Mouse (Mus musculus) intestine, embryonic 14.5 days (tissue): ENCODE results near the gene Arid1b. TPM values are rescaled to one million over a fixed set of nuclear protein-coding genes. Genes with fewer than 3 reads are reported as not detected.

Source experiments
- ATAC-seq: fragments of 200-750 bp; cut with Nextera tagmentation; replicated peaks from 2 replicates; pipeline ENCODE4 v1.8.0; 2017; ENCODE audit warnings: low read depth, moderate number of reproducible peaks, moderate TSS enrichment, moderate library complexity; ENCODE audit not compliant: low FRiP score, low TSS enrichment
- DNase-seq: peaks from one replicate; pipeline ENCODE4 v3.0.0-alpha.2; 2018; ENCODE audit warnings: low spot score
- H3K27ac ChIP-seq: fragments of 300-500 bp; sonication (generic); 2 replicates; pipeline ENCODE4 v1.5.1; 2014; ENCODE audit warnings: low read depth, mild to moderate bottlenecking, control low read depth
- H3K27me3 ChIP-seq: fragments of 300-500 bp; sonication (generic); replicated peaks from 2 replicates; pipeline ENCODE4 v1.6.1; 2014; ENCODE audit warnings: low read length, control low read depth; ENCODE audit not compliant: control insufficient read depth, insufficient read depth
- H3K36me3 ChIP-seq: fragments of 300-500 bp; sonication (generic); 2 replicates; pipeline ENCODE4 v1.6.1; 2014; ENCODE audit warnings: low read length, control low read depth; ENCODE audit not compliant: control insufficient read depth, insufficient read depth
- H3K4me1 ChIP-seq: fragments of 300-500 bp; sonication (generic); replicated peaks from 2 replicates; pipeline ENCODE4 v1.6.1; 2014; ENCODE audit warnings: low read length, control low read depth, mixed read lengths; ENCODE audit not compliant: control insufficient read depth, insufficient read depth
- H3K4me2 ChIP-seq: fragments of 300-500 bp; sonication (generic); 2 replicates; pipeline ENCODE4 v1.6.1; 2014; ENCODE audit warnings: low read length
- H3K4me3 ChIP-seq: fragments of 300-500 bp; sonication (generic); 2 replicates; pipeline ENCODE4 v1.5.1; 2014; ENCODE audit warnings: low read depth, low read length, control low read depth, mixed read lengths
- H3K9ac ChIP-seq: fragments of 300-500 bp; sonication (generic); 2 replicates; pipeline ENCODE4 v1.6.1; 2014; ENCODE audit warnings: mild to moderate bottlenecking, low read length
- H3K9me3 ChIP-seq: fragments of 300-500 bp; sonication (generic); 2 replicates; pipeline ENCODE4 v1.6.1; 2016; ENCODE audit warnings: low read length, control low read depth; ENCODE audit not compliant: control insufficient read depth
- WGBS: fragments of 180-500 bp; shearing (Covaris S2); extraction: QIAGEN DNeasy Blood & Tissue Kit; methylation state at CpG from one replicate; pipeline ENCODE4 v1.1.7; 2014; 5-methylcytosine and 5-hydroxymethylcytosine counted together
- polyA plus RNA-seq: library from polyadenylated mRNA; unstranded; fragments of >200 nt; fragmentation: Nextera tagmentation; extraction: Ambion mirVana; gene quantifications from 2 replicates; pipeline ENCODE4 v1.2.1, GENCODE M21; 2014

The Arid1b gene
- polyA plus RNA-seq, 1 experiment from 2014 or later = 16.4 TPM

GRCm38 (mm10) chr17:5215352-5215751 lies 221.2 kb downstream of the Arid1b start:
- no peak for DNase-seq
- WGBS = 85% methylated on average over 4 of the region's 4 CpGs
- Histone ChIP-seq H3K4me2 (no peak overlapping the region), H3K4me1 (peaks cover 35% of the 10 kb centered on the region), H3K36me3 (no peaks in the 10 kb centered on the region), H3K9me3 (no peaks in the 10 kb centered on the region), H3K9ac (no peak overlapping the region), H3K27ac (no peak overlapping the region), H3K27me3 (no peaks in the 10 kb centered on the region), H3K4me3 (no peak overlapping the region)
- no peak for ATAC-seq

- H3K4me2 ChIP-seq = no peak overlapping the region
- H3K36me3 ChIP-seq = no peaks in the 10 kb centered on the region
- H3K9ac ChIP-seq = no peak overlapping the region
- 65% methylated on average over 10 of the region's 10 CpGs for WGBS
- no peaks in the 10 kb centered on the region for H3K9me3 ChIP-seq
- DNase-seq (no peak), ATAC-seq (no peak)
- no peak overlapping the region for H3K4me3 ChIP-seq
- H3K27ac ChIP-seq = no peak overlapping the region
- H3K27me3 ChIP-seq = no peaks in the 10 kb centered on the region
- H3K4me1 ChIP-seq = peaks cover 30% of the 10 kb centered on the region
Observed at GRCm38 (mm10) chr17:5216965-5217546, 222.9 kb downstream of the Arid1b start.

DNA sequence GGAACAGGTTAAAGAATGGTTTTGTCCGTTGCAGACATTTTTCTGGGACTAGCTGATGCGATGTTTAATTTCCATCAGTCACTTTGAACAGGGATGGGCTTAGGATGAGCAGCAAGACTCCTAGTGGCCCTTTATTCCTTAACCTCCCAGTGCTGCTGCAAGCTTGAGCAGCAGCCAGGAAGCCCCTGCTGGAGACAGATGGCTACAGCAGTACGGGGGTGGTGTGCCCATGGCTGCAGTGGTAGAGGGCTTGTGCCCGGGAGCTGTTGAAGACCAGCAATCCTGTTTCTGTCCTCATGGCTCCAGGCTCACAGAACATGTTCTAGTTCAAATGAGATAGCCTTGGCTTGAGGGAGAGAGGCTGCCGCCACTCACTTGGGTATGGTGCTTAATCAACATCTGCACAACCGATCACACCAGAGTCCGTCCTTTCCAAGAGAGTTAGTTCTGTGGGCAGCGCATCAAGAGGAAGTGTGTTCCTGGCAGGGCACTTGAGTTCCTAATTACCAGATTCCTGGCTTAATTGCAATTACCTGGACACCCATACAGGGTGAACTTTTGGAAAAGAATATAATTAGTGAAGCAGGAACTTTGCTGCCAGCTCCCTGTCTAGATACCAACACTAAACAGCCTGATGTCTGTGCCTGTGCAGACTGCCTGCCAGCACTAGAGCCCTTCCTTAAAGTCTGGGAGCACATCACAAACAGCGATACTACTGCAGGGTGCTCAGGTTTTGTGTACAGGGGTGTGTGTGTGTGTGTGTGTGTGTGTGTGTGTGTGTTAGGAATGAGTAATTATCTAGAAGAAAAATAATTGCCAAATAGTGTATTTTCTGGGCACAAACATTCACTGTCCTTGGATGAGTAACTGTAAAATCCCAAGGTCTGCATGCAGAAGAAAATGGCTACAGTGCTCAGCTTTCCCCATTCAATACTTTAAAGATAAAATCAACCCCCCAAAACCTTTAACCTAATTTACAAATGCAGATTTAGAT lies 224.0 kb downstream of the Arid1b start:
- DNase-seq = no peak
- Histone ChIP-seq H3K4me1 (peaks cover 32% of the 10 kb centered on the region), H3K9ac (no peak overlapping the region), H3K9me3 (no peaks in the 10 kb centered on the region), H3K4me2 (no peak overlapping the region), H3K27ac (no peak overlapping the region), H3K27me3 (no peaks in the 10 kb centered on the region), H3K36me3 (no peaks in the 10 kb centered on the region), H3K4me3 (no peak overlapping the region)
- 76% methylated on average over 9 of the region's 9 CpGs for WGBS
- ATAC-seq = no peak

- no peak overlapping the region for H3K4me2 ChIP-seq
- no peaks in the 10 kb centered on the region for H3K27me3 ChIP-seq
- no peaks in the 10 kb centered on the region for H3K36me3 ChIP-seq
- DNase-seq (no peak), ATAC-seq (no peak)
- no peaks in the 10 kb centered on the region for H3K9me3 ChIP-seq
- H3K4me3 ChIP-seq = no peak overlapping the region
- WGBS = 58% methylated on average over 6 of the region's 6 CpGs
- no peak overlapping the region for H3K27ac ChIP-seq
- no peak overlapping the region for H3K9ac ChIP-seq
- peaks cover 32% of the 10 kb centered on the region for H3K4me1 ChIP-seq
Observed at GRCm38 (mm10) chr17:5218955-5219557, 224.9 kb downstream of the Arid1b start.

DNA sequence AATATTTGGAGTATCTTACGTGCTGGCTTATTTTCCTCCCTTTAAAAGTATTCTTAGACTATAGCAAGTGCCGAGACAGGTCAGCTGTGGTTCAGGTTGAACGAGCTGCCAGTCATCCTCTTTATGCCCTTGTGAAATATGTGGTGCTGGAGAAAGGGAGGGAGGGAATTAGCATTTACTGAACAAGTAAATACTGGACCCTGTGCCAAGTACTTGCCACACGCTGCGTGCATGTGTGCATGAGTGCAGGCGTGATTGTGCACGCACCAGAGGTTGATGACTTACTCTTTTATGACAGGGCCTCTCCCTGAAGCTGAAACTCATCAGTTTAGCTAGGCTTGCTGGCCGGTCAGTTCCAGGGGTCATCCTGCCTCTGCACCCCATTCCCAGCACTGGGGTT lies 226.9 kb downstream of the Arid1b start:
- Histone ChIP-seq H3K4me2 (no peak overlapping the region), H3K27me3 (no peaks in the 10 kb centered on the region), H3K4me1 (peaks cover 35% of the 10 kb centered on the region), H3K4me3 (no peak overlapping the region), H3K9me3 (no peaks in the 10 kb centered on the region), H3K27ac (no peak overlapping the region), H3K36me3 (no peaks in the 10 kb centered on the region), H3K9ac (no peak overlapping the region)
- 38% methylated on average over 8 of the region's 8 CpGs for WGBS
- no peak for DNase-seq
- ATAC-seq = no peak

GRCm38 (mm10) chr17:5221558-5221957 lies 227.4 kb downstream of the Arid1b start:
- DNase-seq (no peak), ATAC-seq (no peak)
- Histone ChIP-seq H3K27me3 (no peaks in the 10 kb centered on the region), H3K4me2 (no peak overlapping the region), H3K4me1 (peaks cover 40% of the 10 kb centered on the region), H3K36me3 (no peaks in the 10 kb centered on the region), H3K9me3 (no peaks in the 10 kb centered on the region), H3K4me3 (no peak overlapping the region), H3K27ac (no peak overlapping the region), H3K9ac (no peak overlapping the region)
- 48% methylated on average over 4 of the region's 4 CpGs for WGBS

DNA sequence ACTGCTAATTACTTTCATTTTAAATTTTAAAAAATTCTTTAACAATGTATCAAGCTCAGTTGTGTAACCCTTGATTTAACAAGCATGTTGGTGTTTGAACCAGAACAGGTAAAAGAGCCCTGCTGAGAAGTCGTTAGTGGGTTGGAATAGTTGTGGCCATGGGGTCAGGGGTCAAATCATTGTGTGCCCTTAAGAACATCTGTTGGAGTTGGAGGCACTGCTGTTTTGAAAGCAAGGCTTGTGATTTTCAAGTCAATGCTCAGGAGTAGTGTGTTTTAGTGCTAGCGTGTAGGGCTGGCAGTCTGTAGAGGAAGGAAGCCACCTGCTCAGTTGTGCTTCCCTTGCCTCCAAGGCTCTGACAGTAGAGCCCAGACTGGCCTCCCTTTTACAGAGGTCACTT lies 228.7 kb downstream of the Arid1b start:
- H3K4me3 ChIP-seq = no peak overlapping the region
- H3K9me3 ChIP-seq = no peaks in the 10 kb centered on the region
- no peaks in the 10 kb centered on the region for H3K36me3 ChIP-seq
- no peaks in the 10 kb centered on the region for H3K27me3 ChIP-seq
- no peak overlapping the region for H3K4me2 ChIP-seq
- DNase-seq (no peak), ATAC-seq (no peak)
- peaks cover 44% of the 10 kb centered on the region for H3K4me1 ChIP-seq
- H3K27ac ChIP-seq = no peak overlapping the region
- WGBS = 41% methylated on average over 2 of the region's 2 CpGs
- no peak overlapping the region for H3K9ac ChIP-seq

DNA sequence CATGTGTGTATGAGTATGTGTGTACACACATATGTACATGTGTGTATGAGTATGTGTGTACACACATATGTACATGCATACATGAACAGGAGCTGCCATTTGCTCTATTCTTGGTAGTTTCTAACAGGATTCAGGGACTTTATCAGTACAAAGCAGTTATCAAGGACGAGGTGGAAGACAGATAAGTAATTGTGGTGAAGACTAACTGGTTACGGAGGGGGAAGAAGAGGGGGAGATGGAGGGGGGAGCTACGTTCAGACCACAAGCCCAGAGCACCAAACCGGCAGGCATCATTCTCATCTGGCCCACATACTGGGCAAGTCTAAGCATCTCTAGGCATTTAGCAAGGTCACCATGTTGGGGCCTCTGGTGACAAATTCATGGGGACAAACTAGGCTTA lies 230.8 kb downstream of the Arid1b start:
- Histone ChIP-seq H3K9me3 (no peaks in the 10 kb centered on the region), H3K4me2 (no peak overlapping the region), H3K4me3 (no peak overlapping the region), H3K36me3 (no peaks in the 10 kb centered on the region), H3K27ac (no peak overlapping the region), H3K9ac (no peak overlapping the region), H3K4me1 (peaks cover 49% of the 10 kb centered on the region), H3K27me3 (no peaks in the 10 kb centered on the region)
- DNase-seq = no peak
- 76% methylated on average over 4 of the region's 4 CpGs for WGBS
- no peak for ATAC-seq
